Mouse (Mus musculus) gastrocnemius, adult 8-10 months (tissue): ENCODE measurements around the gene Ddx39b. TPM values are rescaled to one million over a fixed set of nuclear protein-coding genes. Genes with fewer than 3 reads are reported as not detected.

Experiments
- DNase-seq, 2 experiments: peaks; one replicate each; pipeline ENCODE4 v3.0.0; 2022; ENCODE audit warnings: low spot score in 2 of 2
- total RNA-seq, 4 experiments: library from RNA; stranded (reverse); gene quantifications; 2 replicates each; pipeline ENCODE4 v1.2.4; 2022

The Ddx39b gene
- total RNA-seq, 4 experiments from 2014 or later: 77.1 to 93.9 (median 81.7) TPM

DNA sequence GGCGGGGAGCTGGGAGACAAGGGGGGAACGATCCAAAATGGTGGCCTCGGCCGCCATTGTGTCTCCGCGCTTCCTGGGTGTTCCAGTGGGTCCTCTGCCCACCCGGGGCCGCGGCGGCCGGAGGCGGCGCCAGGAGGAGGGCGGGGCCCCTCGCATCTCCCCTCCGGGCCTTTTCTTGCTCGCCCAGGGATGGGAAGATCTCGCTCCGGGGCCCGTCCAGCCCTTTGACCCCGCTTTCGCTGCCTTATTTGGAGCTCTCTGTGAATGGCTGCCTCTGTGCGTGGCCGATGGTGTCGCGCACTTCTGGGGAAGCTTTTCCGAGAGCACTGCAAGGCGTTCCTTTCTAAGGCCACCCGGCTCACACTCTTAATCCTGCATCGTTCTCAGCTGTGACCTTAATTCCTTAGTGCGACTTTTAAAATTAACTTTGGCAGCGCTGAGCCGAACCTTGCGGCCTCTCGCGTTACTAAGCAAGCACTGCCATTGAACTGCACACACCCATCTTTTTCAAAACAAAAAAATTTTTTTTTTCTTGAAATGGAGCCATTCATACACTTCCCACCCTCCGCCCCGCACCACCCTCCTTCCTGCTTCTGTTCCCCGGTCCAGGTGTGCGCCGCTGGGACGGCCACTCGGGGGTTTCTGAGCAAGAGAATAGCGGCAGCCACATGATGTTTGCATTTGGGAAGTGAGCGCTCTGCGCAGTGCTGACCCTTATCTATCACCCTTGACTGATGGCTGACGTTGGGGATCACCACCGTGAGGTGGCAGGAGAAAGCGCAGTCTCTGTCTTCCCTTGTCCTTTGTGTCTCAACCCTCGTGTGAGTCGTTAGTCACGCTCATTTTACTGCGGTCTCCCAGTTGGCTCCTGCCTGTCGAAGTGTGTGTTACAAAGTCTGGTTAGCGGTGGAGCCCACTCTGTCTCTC, 732 bp downstream of the Ddx39b start:
- DNase-seq: no peak

DNA sequence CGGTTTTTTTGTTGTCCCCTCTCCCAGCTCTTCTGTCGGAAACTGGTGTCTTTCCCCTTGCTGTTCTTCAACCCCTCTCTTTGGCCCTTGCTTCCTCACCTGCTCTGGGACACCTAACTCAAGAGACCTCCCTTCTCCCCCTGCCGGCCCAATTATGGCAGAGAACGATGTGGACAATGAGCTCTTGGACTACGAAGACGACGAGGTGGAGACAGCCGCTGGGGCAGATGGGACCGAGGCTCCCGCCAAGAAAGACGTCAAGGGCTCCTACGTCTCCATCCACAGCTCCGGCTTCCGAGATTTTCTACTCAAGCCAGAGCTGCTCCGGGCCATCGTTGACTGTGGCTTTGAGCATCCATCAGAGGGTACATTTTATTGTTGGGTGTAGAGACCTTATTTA, 1.5 kb downstream of the Ddx39b start:
- DNase-seq: peak in 1 of 2 experiments; percentile 46

DNA sequence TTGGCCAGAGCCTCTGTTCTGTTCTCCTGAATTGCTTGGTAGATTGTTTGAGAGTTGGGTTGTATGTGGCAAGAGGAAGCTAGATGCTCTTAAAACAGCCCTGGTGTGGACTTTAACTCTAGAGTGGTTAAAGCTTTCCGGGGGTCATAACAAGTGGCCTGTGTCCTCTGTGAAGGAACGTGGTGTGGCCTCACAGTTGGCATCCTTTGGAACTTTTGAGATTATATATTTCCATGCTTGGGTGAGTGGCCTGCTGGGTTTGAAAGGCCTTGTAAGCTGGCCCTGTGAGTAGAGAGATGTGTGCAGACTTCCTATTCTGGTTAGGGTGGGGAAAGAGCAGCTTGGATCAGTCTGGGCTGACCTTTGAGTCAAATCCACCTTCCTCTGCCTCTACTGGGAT, 3.5 kb downstream of the Ddx39b start:
- no peak for DNase-seq

DNA sequence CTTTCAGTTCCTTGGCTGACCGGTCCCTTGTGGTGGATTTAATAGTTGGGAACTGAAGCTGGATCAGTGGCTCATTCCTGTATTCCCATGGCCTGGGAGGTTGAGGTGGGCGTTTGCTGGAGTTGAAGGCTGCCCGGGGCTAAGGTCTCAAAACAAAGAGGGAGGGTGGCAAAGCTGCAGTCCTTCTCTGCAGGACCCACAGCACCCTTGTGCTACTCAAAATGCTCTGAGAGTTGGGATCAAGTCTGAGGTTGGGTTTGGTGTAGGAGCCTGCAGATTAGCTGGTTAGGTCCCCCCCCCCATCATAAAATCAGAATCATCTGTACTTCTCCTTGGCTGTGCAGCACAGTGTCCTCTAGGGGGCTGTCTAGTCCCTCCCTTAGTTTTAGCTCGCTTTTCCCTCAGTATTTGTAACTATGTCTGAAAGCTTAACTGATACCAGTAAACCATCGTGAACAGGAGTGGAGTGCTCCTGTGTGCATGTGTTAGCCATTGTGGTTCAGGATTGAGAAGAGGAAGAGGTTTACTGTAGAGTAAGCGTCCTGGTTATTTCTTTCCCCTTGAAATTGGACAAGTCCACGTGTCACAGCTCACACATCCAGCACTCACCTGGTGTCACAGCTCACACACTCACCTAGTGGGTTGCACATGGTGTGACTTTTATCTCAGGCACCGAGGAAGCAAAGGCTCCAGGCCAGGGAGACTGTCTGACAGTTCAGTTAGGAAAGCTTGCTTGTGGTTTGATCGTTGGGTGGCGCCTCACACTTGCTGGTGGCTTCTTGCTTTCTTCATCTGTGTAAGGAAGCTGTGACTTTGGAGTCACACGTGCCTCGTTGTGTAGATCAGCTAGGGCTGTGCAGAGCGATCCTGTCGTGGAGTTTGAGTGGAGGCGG, 4.4 kb downstream of the Ddx39b start:
- no peak for DNase-seq

DNA sequence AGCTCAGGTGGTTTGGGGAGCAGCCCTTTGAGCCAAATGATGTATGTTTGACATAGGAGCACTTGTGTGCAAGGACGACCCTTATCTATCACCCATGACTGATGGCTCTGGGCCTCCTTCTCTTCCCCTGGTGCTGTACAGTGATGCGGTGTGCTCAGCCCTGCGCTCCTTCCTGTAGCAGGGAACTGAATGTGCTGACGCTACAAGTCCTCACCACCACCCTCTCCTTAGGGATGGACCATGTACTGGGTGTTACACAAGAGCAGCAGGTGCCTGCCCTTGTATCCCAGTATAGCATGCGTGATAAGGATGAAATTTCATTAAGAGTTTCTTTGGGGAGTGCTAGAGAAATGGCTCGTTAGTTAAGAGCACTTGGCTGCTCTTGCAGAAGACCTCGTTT, 5.6 kb downstream of the Ddx39b start:
- no peak for DNase-seq

DNA sequence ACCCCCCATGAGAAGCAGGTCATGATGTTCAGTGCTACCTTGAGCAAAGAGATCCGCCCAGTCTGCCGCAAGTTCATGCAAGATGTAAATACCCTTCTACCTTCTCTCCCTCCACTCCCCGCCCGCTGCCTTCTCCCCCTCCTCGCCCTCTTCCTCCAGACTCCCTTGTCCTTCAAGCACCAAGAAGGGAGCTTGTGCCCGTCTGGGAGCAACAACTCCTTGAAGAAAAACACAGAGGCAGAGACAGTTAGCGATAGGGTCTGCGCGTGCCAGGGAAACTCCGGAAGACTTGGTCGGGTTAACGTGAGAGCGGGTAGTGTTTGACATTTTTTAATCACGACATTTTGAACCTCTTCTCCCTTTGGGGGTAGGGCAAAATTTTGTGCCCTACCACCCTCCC, 7.4 kb downstream of the Ddx39b start:
- DNase-seq: no peak

DNA sequence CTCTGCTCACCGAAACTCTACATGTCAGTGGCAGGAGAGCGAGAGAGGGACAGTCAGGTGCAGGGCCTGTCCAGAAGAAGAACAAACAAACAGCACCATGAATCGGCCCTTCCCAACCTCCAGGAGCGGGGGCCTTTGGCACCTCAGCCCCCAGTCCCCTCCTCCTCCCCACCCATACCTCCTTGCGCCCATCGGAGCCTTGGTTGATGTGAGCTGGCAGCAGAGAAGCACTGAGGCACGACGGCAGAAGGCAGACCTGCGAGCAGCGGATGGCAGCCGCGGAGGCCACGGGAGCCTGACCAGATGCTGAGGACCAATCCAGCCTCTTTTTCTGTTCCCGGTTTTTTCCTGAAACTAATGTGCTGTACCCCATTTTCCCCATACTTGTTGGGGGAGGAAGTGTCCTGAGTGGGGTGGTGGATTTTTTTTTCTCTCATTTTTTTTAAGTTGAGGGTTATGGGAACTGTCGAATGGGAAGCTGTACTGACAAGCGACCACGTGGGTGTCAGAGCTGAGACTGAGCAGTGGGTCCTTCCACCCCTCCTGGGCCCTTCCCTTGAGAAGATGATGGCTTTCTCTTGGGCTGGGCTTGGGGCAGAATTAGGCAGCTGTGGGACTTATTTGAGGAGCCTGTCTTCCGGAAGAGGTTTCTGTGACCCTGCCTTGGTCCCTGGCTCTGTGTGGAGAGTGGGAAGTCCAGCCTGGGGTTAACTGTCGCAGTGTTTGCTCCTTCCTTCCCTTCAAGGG, 8.1 kb downstream of the Ddx39b start:
- no peak for DNase-seq

DNA sequence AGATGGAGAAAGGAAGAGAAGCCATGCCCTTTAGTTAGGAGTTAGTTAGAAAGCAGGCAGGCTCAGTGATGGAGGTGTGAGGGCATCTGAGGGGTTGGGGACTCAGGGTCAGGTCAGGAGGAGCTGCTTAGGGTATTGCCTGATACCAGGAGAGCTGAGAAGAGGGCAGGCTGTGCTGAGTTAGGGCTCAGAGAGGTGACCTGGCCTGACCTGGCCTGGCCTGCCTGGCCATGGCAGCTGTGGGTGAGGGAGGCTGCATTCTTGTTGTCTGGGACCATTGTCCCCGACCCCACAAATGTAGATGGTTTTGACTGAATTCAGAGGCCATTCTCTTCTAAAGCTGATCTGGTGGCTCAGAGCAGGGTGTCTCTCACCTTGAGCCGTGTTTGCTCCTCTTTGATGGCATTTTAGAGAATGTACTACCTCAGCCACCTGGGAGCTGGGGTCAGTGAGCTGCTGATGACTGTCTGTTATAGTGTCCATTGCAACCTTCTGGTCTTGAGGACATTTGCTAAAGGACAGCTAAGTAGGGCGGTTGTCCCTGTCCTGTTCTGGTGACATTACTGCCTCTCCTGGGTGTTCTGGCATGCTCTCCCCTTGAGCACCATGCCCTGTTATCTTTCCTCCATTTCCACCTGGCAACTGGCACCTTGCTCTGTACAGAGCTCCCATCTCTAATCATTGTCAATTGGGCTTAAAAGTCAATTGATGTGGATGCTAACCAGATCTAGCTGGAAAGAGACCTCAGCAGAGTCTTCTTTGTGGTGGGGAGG, 9.0 kb downstream of the Ddx39b start:
- DNase-seq: no peak

DNA sequence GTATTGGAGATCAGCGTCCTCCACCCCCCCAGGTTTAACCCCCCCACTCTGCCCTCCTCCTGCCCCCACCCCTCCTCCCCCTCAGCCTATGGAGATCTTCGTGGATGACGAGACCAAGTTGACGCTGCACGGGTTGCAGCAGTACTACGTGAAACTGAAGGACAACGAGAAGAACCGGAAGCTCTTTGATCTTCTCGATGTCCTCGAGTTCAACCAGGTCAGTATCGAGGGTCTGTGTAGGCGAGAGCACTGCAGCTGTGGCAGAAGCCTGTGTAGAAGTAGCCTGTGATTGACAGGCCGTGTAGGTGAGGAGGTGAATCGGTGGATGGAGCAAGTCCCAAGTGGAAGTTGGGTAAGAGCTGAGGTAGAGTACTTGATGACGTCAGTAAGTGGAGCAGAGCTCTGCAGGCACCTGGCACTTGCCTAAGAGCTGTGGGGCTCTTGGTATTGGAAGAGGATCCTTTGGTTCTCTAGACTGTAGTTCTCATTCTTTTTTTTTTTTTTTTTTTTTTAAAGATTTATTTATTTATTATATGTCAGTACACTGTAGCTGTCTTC, 9.7 kb downstream of the Ddx39b start:
- DNase-seq: no peak

DNA sequence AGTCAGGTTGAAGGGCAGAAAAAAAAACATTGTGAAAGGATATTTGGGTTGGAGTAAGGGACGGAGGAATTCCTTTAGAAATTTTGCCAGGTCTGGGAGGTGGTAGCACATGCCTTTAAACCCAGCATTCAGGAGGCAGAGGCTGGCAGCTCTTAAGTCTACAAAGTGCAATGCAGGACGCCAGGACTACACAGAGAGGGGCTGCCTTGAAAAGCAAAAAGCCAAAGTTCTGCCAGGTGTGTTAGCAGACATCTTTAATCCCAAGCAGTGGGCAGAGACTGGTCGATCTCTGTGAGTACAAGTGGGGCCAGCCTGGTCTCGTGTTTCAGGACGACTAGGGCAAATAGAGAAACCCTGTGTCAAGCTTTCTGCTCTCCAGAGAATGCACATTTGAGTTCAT, 10.4 kb downstream of the Ddx39b start:
- no peak for DNase-seq

DNA sequence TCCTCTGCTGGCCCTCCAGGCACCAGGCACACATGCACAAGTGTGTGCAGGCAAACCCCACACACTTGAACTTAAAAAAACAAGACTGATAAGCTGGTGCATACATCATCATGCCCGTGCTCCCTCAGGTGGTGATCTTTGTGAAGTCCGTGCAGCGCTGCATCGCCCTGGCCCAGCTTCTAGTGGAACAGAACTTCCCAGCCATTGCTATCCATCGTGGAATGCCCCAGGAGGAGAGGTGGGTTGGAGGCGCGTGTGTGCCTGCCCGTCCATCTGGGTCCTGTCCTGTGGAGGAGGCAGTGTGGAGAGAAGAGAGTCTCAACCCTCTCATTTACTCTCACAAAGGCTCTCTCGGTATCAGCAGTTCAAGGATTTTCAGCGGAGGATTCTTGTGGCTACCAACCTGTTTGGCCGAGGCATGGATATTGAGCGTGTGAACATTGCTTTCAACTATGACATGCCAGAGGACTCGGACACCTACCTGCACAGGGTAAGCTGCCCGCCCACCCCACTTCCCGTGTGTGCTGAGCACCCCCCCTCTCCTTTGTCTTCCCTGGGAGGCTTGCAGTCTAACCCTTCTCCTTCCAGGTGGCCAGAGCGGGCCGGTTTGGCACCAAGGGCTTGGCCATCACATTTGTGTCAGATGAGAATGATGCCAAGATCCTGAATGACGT, 11.2 kb downstream of the Ddx39b start:
- DNase-seq: no peak

DNA sequence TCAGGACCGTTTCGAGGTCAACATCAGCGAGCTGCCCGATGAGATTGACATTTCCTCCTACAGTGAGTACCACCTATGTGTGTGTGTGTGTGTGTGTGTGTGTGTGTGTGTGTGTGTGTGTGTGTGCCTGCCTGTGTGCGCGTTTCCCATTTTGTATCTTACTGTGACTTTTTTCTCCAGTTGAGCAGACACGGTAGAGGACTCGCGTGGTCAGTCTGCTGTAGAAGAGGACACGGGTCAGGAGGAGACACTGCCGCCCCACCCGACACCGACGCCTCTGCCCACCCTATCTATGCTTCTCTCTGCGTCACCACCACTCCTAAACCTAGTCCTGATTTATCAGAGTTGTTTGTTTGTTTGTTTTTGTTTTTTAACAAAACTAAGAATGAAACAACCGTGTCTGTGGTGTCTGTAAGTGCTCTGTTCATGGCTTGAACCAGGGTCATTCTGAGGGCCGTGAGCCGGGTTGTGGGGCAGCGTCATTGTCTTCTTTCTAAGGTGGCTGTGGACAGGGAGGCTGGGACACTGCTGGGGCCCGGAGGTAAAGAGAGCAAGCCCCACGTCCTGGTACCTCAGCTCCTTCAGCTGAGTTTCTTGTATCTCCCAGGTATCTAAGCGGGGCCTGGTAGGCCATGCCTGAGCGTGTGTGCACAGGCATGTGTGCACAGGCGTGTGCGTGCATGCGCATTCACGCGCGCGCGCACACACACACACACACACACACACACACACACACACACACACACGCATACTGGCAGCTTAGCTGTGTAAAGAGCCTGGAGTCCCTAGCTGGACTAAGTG, 11.9 kb downstream of the Ddx39b start:
- no peak for DNase-seq

DNA sequence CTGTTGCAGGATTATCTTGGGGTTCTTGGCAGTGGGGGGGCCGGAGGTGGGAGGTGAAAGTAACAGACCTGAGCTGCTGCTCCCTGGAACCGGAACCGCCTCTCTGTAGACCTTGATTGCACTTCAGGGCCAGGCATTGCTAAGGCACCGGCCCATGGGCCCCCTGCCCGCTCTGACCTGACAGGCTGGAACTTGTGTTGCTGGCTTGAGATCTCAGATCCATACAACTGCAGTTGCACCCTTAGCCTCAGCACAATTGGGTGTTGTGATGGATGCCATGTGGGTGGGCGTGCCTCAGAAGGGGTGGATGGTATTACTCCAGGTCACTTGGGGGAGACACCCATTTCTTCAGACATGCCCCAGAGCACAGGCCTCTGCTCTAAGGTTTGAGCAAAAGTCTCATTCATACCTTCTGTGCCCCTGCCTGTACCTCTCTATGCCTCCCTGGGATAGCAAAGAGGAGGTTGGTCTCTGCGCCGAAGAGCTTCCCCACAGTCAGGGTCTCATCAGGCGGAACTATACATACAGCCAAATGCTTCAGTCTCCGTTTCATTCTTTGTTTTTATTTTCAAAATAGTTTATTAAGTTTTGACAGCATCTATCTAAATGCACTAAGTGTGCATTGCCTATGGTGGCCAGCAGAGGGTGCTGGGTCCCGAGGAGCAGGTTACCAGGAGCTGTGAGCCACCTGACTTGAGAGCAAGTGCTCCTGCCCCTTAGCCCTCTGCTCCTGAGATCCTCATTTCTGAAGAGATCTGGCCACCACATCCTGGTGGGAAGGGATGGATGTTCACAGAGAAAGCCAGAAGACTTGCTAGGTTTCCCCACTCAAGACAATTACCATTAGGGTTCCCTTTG, 12.9 kb downstream of the Ddx39b start:
- peak in 1 of 2 experiments; percentile 52 for DNase-seq

DNA sequence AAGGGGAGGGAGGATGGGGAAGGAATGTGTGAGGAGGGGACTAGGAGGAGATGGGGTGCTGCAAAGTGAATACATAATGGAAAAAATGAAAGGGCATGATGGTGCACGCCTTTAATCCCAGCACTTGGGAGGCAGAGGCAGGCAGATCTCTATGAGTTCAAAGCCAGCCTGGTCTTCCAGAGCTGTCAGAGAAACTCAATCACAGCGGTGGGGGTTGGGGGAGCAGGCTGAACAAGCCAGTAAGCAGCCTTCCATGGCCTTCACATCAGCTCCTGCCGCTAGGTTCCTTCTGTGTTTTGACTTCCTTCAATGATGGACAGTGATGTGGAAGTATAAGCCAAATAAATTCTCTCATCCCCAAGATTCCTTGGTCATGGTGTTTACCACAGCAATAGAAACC, 13.8 kb downstream of the Ddx39b start:
- no peak for DNase-seq

DNA sequence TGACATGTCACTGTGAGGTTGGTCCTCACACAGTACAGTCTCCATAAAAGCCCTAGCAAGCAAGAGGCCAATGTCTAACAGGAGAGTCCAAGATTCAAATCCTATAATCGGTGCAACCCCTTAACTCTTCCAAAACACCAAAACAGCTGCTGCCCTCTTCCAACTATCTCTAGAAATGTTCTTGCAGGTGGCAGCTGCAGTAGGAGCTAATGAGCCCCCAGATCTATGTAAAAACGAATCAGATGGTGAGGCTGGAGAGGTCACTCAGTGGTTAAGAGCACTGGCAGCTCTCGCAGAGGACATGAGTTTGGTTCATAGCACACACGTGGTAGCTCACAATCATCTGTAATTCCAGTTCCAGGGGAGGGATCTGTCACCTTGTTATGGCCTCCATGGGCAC, 14.2 kb downstream of the Ddx39b start:
- no peak for DNase-seq

DNA sequence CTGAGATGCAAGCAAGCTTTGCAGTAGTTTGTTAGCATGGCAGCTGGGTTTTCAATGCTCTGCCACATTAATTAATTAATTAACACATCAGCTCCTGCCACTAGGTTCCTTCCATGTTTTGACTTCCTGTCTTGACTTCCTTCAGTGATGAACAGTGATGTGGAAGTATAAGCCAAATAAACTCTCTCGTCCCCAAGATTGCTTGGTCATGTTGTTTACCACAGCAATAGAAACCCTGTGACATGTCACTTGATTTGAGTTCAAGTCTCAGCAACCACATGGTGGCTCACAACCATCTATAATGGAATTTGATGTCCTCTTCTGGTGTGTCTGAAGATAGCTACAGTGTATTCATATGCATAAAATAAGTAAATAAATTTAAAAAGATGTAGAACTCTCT, 15.8 kb downstream of the Ddx39b start:
- DNase-seq: no peak

DNA sequence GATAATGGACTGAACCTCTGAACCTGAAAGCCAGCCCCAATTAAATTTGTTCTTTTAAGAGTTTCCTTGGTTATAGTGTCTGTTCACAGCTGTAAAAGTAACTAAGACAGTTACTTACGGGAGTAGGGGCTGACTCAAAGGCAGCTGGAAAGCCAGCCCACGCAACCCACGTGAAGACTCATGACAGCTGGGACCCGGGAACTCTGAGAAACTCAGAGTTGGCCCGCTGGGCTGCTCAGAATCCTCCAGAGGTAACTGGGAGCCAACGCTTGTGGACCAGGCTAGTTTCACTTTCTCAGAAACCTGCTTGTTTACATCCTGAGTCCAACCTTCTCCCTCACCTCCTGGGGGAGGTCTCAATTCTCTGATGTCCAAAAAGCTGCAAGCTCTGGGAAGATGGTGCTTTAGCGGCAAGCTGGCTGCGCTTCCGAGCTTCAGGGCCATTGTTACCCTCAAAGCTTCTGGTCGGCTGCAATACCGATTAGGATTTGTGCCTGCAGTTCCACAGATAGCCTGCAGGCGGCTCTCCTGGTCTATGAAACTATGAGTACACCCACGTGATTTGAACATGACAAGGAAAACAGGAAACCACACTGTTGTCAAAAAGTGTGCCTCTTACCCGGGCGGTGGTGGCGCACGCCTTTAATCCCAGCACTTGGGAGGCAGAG, 16.4 kb downstream of the Ddx39b start:
- DNase-seq: peak; percentile 95
